Mouse (Mus musculus) cerebellum, adult 2 months (tissue): ENCODE measurements around the gene Pik3cg.

ENCODE experiments used
- CTCF ChIP-seq: fragments of 200-500 bp; IDR thresholded peaks from 2 replicates; pipeline ENCODE4 v1.5.1; 2011; ENCODE audit warnings: low read depth, mild to moderate bottlenecking, control low read depth, low read length, moderate library complexity, borderline replicate concordance; ENCODE audit not compliant: insufficient read depth
- POLR2A ChIP-seq: fragments of 200-500 bp; IDR thresholded peaks from 2 replicates; pipeline ENCODE4 v1.6.1; 2011; ENCODE audit warnings: low read length, control low read depth, borderline replicate concordance; ENCODE audit not compliant: insufficient read depth

GRCm38 (mm10) chr12:32200387-32201069 lies 7.9 kb downstream of the Pik3cg start:
- TF ChIP-seq CTCF (no peak), POLR2A (no peak)
